In the genomic region with DNA sequence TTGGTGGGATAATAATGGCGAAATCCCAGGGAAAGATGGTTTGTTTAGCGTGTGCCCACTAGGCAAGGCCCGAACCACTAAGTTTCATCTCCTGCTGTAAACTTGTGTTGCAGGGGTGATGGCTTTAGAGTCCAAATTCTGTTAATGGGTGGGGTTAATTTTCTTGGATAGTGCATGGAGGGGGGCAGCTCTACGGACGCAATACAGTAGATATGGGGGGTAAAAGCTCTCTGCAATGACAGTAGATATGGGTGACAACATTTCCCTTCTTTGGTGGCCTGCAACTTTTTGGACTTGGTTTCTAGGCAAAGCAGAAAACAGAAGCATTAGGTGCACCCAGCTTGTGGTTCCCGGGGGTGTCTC, we compare ENCODE assay signal across 8 mouse cellular contexts. TPM values are rescaled to one million over a fixed set of nuclear protein-coding genes. Genes with fewer than 3 reads are reported as not detected.
DNase-seq lines count a peak whose midpoint lies in the region; ATAC-seq lines count a peak whose summit lies in the region.

No protein-coding gene starts in this region.

- H3K4me3 ChIP-seq in kidney, embryonic 15.5 days (replicated peaks), result peak overlapping the region; percentile 64
- peak overlapping the region; percentile 86 for H3K4me3 ChIP-seq in brown adipose tissue, adult 24 weeks (ENCODE audit: insufficient read depth, low read depth, low read length)
- H3K4me3 ChIP-seq in hindbrain, embryonic 14.5 days (replicated peaks; ENCODE audit: low read length), result peak overlapping the region; percentile 86
- peak overlapping the region; percentile 71 for H3K4me3 ChIP-seq in midbrain, embryonic 14.5 days (replicated peaks; ENCODE audit: low read depth, low read length)

- H3K4me2 ChIP-seq in kidney, embryonic 15.5 days, result peak overlapping the region; percentile 96
- peak overlapping the region; percentile 94 for H3K4me2 ChIP-seq in hindbrain, embryonic 14.5 days (replicated peaks)
- H3K4me2 ChIP-seq in midbrain, embryonic 14.5 days (ENCODE audit: low read length), result peak overlapping the region; percentile 94

- peak overlapping the region; percentile 69; the same call in 1 of the 2 replicates for H3K27ac ChIP-seq in kidney, embryonic 15.5 days
- peak overlapping the region; percentile 64 for H3K27ac ChIP-seq in brown adipose tissue, adult 24 weeks (replicated peaks; ENCODE audit: low read depth, low read length)
- peak overlapping the region; percentile 87; the same call in 1 of the 2 replicates for H3K27ac ChIP-seq in hindbrain, embryonic 14.5 days
- peak overlapping the region; percentile 84 for H3K27ac ChIP-seq in midbrain, embryonic 14.5 days (replicated peaks; ENCODE audit: low read depth, low read length)

- peaks cover 26% of the 10 kb centered on the region for H3K4me1 ChIP-seq in kidney, embryonic 15.5 days
- H3K4me1 ChIP-seq in brown adipose tissue, adult 24 weeks (ENCODE audit: control insufficient read depth, insufficient read depth, insufficient read length, low read length), result peaks cover 4% of the 10 kb centered on the region; the same call in 1 of the 2 replicates
- peaks cover 20% of the 10 kb centered on the region; the same call in 1 of the 2 replicates for H3K4me1 ChIP-seq in hindbrain, embryonic 14.5 days (replicated peaks; ENCODE audit: control insufficient read depth, insufficient read depth, low read length)
- peaks cover 13% of the 10 kb centered on the region for H3K4me1 ChIP-seq in midbrain, embryonic 14.5 days (ENCODE audit: control insufficient read depth, insufficient read depth, low read length)

- 64% methylated on average over 6 of the region's 6 CpGs for WGBS in kidney, embryonic 15.5 days
- 72% methylated on average over 6 of the region's 6 CpGs for WGBS in hindbrain, embryonic 14.5 days
- WGBS in midbrain, embryonic 14.5 days, result 68% methylated on average over 6 of the region's 6 CpGs

- H3K9ac ChIP-seq in kidney, embryonic 15.5 days, result peak overlapping the region; percentile 68
- H3K9ac ChIP-seq in hindbrain, embryonic 14.5 days, result peak overlapping the region; percentile 82
- H3K9ac ChIP-seq in midbrain, embryonic 14.5 days (replicated peaks; ENCODE audit: low read length), result peak overlapping the region; percentile 81

- H3K27me3 ChIP-seq in kidney, embryonic 15.5 days, result peaks cover 19% of the 10 kb centered on the region
- H3K27me3 ChIP-seq in hindbrain, embryonic 14.5 days (ENCODE audit: control insufficient read depth, insufficient read depth, low read length), result peaks cover 23% of the 10 kb centered on the region; the same call in 1 of the 2 replicates
- peaks cover 18% of the 10 kb centered on the region for H3K27me3 ChIP-seq in midbrain, embryonic 14.5 days (ENCODE audit: control insufficient read depth, insufficient read depth, low read length)

- no peaks in the 10 kb centered on the region for H3K9me3 ChIP-seq in kidney, embryonic 15.5 days (replicated peaks)
- H3K9me3 ChIP-seq in hindbrain, embryonic 14.5 days (ENCODE audit: control insufficient read depth, low read length), result no peaks in the 10 kb centered on the region
- H3K9me3 ChIP-seq in midbrain, embryonic 14.5 days (ENCODE audit: control insufficient read depth, low read length), result no peaks in the 10 kb centered on the region

- ATAC-seq in kidney, embryonic 15.5 days (replicated peaks; ENCODE audit: low FRiP score), result no peak
- no peak for ATAC-seq in hindbrain, embryonic 14.5 days (ENCODE audit: low FRiP score)
- no peak for ATAC-seq in midbrain, embryonic 14.5 days (ENCODE audit: low FRiP score, low TSS enrichment)

- H3K36me3 ChIP-seq in kidney, embryonic 15.5 days, result no peaks in the 10 kb centered on the region
- no peaks in the 10 kb centered on the region for H3K36me3 ChIP-seq in hindbrain, embryonic 14.5 days (replicated peaks; ENCODE audit: control insufficient read depth, insufficient read depth)
- H3K36me3 ChIP-seq in midbrain, embryonic 14.5 days (ENCODE audit: control insufficient read depth, insufficient read depth, low read length), result no peaks in the 10 kb centered on the region

- no peak for DNase-seq in kidney, postnatal 14 days
- DNase-seq in hindbrain, embryonic 14.5 days (ENCODE audit: low spot score), result no peak
- DNase-seq in midbrain, embryonic 14.5 days, result no peak
- DNase-seq in left cerebral cortex, postnatal 25 days (ENCODE audit: low spot score in 2 of 2), result no peak
- DNase-seq in spleen, postnatal 36 days (ENCODE audit: low spot score in 2 of 2), result no peak
- DNase-seq in frontal cortex, postnatal 14 days (ENCODE audit: low spot score in 2 of 2), result no peak

- intact Hi-C loops in left cerebral cortex, postnatal 25 days (cut with DNase I), result loop anchor here (2.0 to 10.0 kb wide), 3 partner anchors 108 to 300 kb away; partner anchors contain the start of genes Kcnab2 and Nphp4

RNA-seq across cellular contexts. Expression of gene Acot7, which starts 0.8 kb away (rescaled TPM):
- polyA plus RNA-seq in kidney, embryonic 15.5 days (2015; fragmentation: Nextera tagmentation; extraction: Ambion mirVana), result 65.6 and 71.7 TPM in 2 replicates
- 15.6 and 19.4 TPM in 2 replicates for polyA plus RNA-seq in brown adipose tissue, adult 24 weeks (2012; ENCODE audit: insufficient read depth, insufficient read length, missing spikeins)
- polyA plus RNA-seq in hindbrain, embryonic 14.5 days (2014; fragmentation: Nextera tagmentation; extraction: Ambion mirVana), result 352 and 396 TPM in 2 replicates
- polyA plus RNA-seq in midbrain, embryonic 14.5 days (2014; fragmentation: Nextera tagmentation; extraction: Ambion mirVana), result 276 and 368 TPM in 2 replicates
- total RNA-seq in left cerebral cortex, postnatal 25 days (2021), result 100 to 1,000 TPM; 308 to 337 TPM

RNA-seq across cellular contexts. Expression of gene Hes2, which starts 18.5 kb away (rescaled TPM):
- polyA plus RNA-seq in kidney, embryonic 15.5 days (2015; fragmentation: Nextera tagmentation; extraction: Ambion mirVana), result 0.08 and 0.17 TPM in 2 replicates
- polyA plus RNA-seq in brown adipose tissue, adult 24 weeks (2012; ENCODE audit: insufficient read depth, insufficient read length, missing spikeins), result not detected in 2 replicates
- not detected in 2 replicates for polyA plus RNA-seq in hindbrain, embryonic 14.5 days (2014; fragmentation: Nextera tagmentation; extraction: Ambion mirVana)
- polyA plus RNA-seq in midbrain, embryonic 14.5 days (2014; fragmentation: Nextera tagmentation; extraction: Ambion mirVana), result not detected in 2 replicates
- not detected for total RNA-seq in left cerebral cortex, postnatal 25 days (2021)

RNA-seq across cellular contexts. Expression of gene Espn, which starts 25.0 kb away (rescaled TPM):
- 25.5 and 28.1 TPM in 2 replicates for polyA plus RNA-seq in kidney, embryonic 15.5 days (2015; fragmentation: Nextera tagmentation; extraction: Ambion mirVana)
- 1.0 TPM in 1 of 2 replicates, not detected in the other for polyA plus RNA-seq in brown adipose tissue, adult 24 weeks (2012; ENCODE audit: insufficient read depth, insufficient read length, missing spikeins)
- polyA plus RNA-seq in hindbrain, embryonic 14.5 days (2014; fragmentation: Nextera tagmentation; extraction: Ambion mirVana), result 0.25 and 0.40 TPM in 2 replicates
- polyA plus RNA-seq in midbrain, embryonic 14.5 days (2014; fragmentation: Nextera tagmentation; extraction: Ambion mirVana), result not detected in 2 replicates
- 1 to 10 TPM in 1 of 2 experiments, under 1 TPM in 1; 0.73 to 1.2 TPM for total RNA-seq in left cerebral cortex, postnatal 25 days (2021)

Comparison
In these comparisons a context has a peak if more than half of its experiments do, and no peak if none do; other contexts are left out.
1. RNA of gene Espn, which starts 25.0 kb away (polyA plus RNA-seq): 25.5 to 28.1 TPM in kidney, embryonic 15.5 days; 0.25 to 0.40 TPM in hindbrain, embryonic 14.5 days, 1.0 TPM in brown adipose tissue, adult 24 weeks and not detected in midbrain, embryonic 14.5 days; every median in the first group is over 10 times any median in the second.
2. Peak in every context shown above with its lines, with median percentiles within 50 percentile points of each other: H3K27ac ChIP-seq, H3K4me2 ChIP-seq, H3K4me3 ChIP-seq and H3K9ac ChIP-seq.